Mouse (Mus musculus): Measurements from ENCODE around the gene Rhebl1. TPM values are rescaled to one million over a fixed set of nuclear protein-coding genes. Genes with fewer than 3 reads are reported as not detected.
A peak's percentile ranks its signal among the peaks of the same experiment; 100 is the strongest.

Rhebl1 gene
- total RNA-seq, 2 experiments from 2014 or later: 1.1 to 2.0 TPM

- DNase-seq: peak; percentile 99
- intact Hi-C loops (cut with DNase I; ENCODE audit: low total_unique reads): no loop called here
These were observed 23.5 kb upstream of the Rhebl1 start, which contains the start of gene Lmbr1l for GRCm38 (mm10) chr15:98917538-98918498. Lmbr1l (minus strand) TSS chr15:98918231.

GRCm38 (mm10) chr15:98917091-98917490, 22.8 kb upstream of the Rhebl1 start:
- no peak for DNase-seq
- intact Hi-C loops (cut with DNase I; ENCODE audit: low total_unique reads): no loop called here

- DNase-seq: no peak
- intact Hi-C loops (cut with DNase I; ENCODE audit: low total_unique reads): no loop called here
These were observed 21.7 kb upstream of the Rhebl1 start for GRCm38 (mm10) chr15:98916016-98916415.

- no peak for DNase-seq
- intact Hi-C loops (cut with DNase I; ENCODE audit: low total_unique reads): no loop called here
These were observed 20.6 kb upstream of the Rhebl1 start for GRCm38 (mm10) chr15:98914903-98915302.

- intact Hi-C loops (cut with DNase I; ENCODE audit: low total_unique reads): no loop called here
- DNase-seq: no peak
These were observed 10.4 kb upstream of the Rhebl1 start for GRCm38 (mm10) chr15:98904692-98905091.

GRCm38 (mm10) chr15:98902600-98902999, 8.3 kb upstream of the Rhebl1 start:
- intact Hi-C loops (cut with DNase I; ENCODE audit: low total_unique reads): no loop called here
- no peak for DNase-seq

GRCm38 (mm10) chr15:98901530-98901929, 7.2 kb upstream of the Rhebl1 start:
- intact Hi-C loops (cut with DNase I; ENCODE audit: low total_unique reads): no loop called here
- DNase-seq: no peak

- DNase-seq: no peak
- intact Hi-C loops (cut with DNase I; ENCODE audit: low total_unique reads): no loop called here
These were observed 3.8 kb upstream of the Rhebl1 start, which contains the start of gene Dhh for GRCm38 (mm10) chr15:98897928-98898800. Dhh (minus strand) TSS chr15:98898540.

- intact Hi-C loops (cut with DNase I; ENCODE audit: low total_unique reads): no loop called here
- DNase-seq: no peak
These were observed 3.2 kb upstream of the Rhebl1 start for GRCm38 (mm10) chr15:98897495-98897894.

GRCm38 (mm10) chr15:98895635-98896589, 1.6 kb upstream of the Rhebl1 start:
- intact Hi-C loops (cut with DNase I; ENCODE audit: low total_unique reads): no loop called here
- DNase-seq: peak; percentile 27

GRCm38 (mm10) chr15:98894746-98895634, 650 bp upstream of the Rhebl1 start:
- intact Hi-C loops (cut with DNase I; ENCODE audit: low total_unique reads): loop anchor here (5.0 kb wide), 2 partner anchors 32 to 102 kb away; no protein-coding TSS in a partner anchor
- no peak for DNase-seq

- intact Hi-C loops (cut with DNase I; ENCODE audit: low total_unique reads): loop anchor here (5.0 kb wide), 2 partner anchors 34 to 104 kb away; no protein-coding TSS in a partner anchor
- no peak for DNase-seq
These were observed 1.3 kb downstream of the Rhebl1 start for GRCm38 (mm10) chr15:98893036-98893435.

- DNase-seq: peak; percentile 49
- intact Hi-C loops (cut with DNase I; ENCODE audit: low total_unique reads): loop anchor here (5.0 kb wide), 2 partner anchors 35 to 105 kb away; no protein-coding TSS in a partner anchor
These were observed 2.3 kb downstream of the Rhebl1 start for GRCm38 (mm10) chr15:98891907-98892606.

- DNase-seq: no peak
- intact Hi-C loops (cut with DNase I; ENCODE audit: low total_unique reads): loop anchor here (5.0 kb wide), 2 partner anchors 36 to 106 kb away; no protein-coding TSS in a partner anchor
These were observed 3.1 kb downstream of the Rhebl1 start for GRCm38 (mm10) chr15:98891198-98891742.

GRCm38 (mm10) chr15:98887526-98887925, 6.8 kb downstream of the Rhebl1 start:
- no peak for DNase-seq

GRCm38 (mm10) chr15:98886667-98887387, 7.5 kb downstream of the Rhebl1 start:
- intact Hi-C loops (cut with DNase I; ENCODE audit: low total_unique reads): no loop called here
- no peak for DNase-seq

More at GRCm38 (mm10) chr15:98887526-98887925, 6.8 kb downstream of the Rhebl1 start:
- intact Hi-C loops (cut with DNase I; ENCODE audit: low total_unique reads): no loop called here
